Mouse (Mus musculus): ENCODE measurements at regions not wholly inside any gene's neighbourhood (a gene's known extent, or its start where the extent isn't known, plus 50 kb on each side); places are given as distances from the start of the nearest gene placed in this dataset.

GRCm38 (mm10) chr8:79828763-79829542, 117.3 kb downstream of the Anapc10 start:
- 0 out of 2 replicates have a peak overlapping the region, but pooled peaks have one; percentile 12 for H3K4me2 ChIP-seq
- no peak overlapping the region for H3K27ac ChIP-seq
- no peak overlapping the region for H3K4me3 ChIP-seq
- H3K36me3 ChIP-seq = no peaks in the 10 kb centered on the region
- 37% methylated on average over 8 of the region's 8 CpGs for WGBS
- ATAC-seq (ENCODE audit: borderline replicate concordance, extremely low read depth, low FRiP score, low TSS enrichment) = no peak
- no peak overlapping the region for H3K9ac ChIP-seq
- H3K27me3 ChIP-seq = no peaks in the 10 kb centered on the region
- H3K9me3 ChIP-seq = no peaks in the 10 kb centered on the region
- H3K4me1 ChIP-seq = peaks cover 4% of the 10 kb centered on the region; the same call in 1 of the 2 replicates

GRCm38 (mm10) chr8:79829543-79829890, 117.9 kb downstream of the Anapc10 start:
- Histone ChIP-seq H3K36me3 (no peaks in the 10 kb centered on the region), H3K4me3 (no peak overlapping the region), H3K9ac (no peak overlapping the region), H3K4me1 (peaks cover 4% of the 10 kb centered on the region; the same call in 1 of the 2 replicates), H3K9me3 (no peaks in the 10 kb centered on the region), H3K27me3 (no peaks in the 10 kb centered on the region), H3K27ac (no peak overlapping the region), H3K4me2 (0 out of 2 replicates have a peak overlapping the region, but pooled peaks have one; percentile 12)
- ATAC-seq (ENCODE audit: borderline replicate concordance, extremely low read depth, low FRiP score, low TSS enrichment) = no peak
- 51% methylated on average over 11 of the region's 11 CpGs for WGBS

DNA sequence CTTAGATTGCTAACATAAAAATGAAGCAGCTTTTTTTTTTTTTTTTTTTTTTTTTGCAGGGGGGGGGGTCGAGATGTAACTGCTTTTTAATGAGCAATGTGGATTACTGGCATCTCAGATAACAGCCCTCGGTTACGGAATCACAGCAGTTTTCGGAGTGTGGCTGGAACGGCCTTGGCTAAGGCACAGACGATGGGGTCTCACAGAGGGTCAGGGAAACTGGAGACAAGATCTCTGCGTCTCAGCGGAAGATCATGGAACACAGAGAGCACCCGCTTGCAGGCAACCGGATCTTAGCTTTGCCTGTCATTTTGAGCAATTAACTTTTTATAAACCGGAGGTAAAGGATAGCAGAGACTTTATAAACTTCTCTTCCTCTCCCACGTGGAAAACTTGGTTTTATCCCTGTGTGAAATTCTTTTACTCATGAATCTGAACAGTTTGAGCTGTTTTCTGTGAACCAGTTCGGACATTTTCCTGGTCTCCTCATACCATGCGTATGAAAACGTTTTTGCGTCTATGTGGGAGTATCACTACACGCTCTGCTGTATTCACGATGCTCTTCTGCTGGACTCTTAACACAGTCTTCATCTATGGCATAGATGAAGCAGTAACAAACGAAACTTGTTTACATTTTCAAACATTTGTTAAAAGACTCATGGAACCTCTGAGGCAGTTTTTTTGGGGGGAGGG, 118.5 kb downstream of the Anapc10 start:
- Histone ChIP-seq H3K4me2 (peak overlapping the region; percentile 45), H3K27me3 (no peaks in the 10 kb centered on the region), H3K9me3 (no peaks in the 10 kb centered on the region), H3K27ac (0 out of 2 replicates have a peak overlapping the region, but pooled peaks have one; percentile 10), H3K4me1 (peaks cover 4% of the 10 kb centered on the region; the same call in 1 of the 2 replicates), H3K4me3 (peak overlapping the region; percentile 21), H3K36me3 (no peaks in the 10 kb centered on the region), H3K9ac (no peak overlapping the region)
- peak; percentile 64; the same call in 1 of the 2 replicates for ATAC-seq (ENCODE audit: borderline replicate concordance, extremely low read depth, low FRiP score, low TSS enrichment)
- WGBS = 31% methylated on average over 19 of the region's 19 CpGs

GRCm38 (mm10) chr8:79838961-79839360, 127.3 kb downstream of the Anapc10 start:
- no peak overlapping the region for H3K9ac ChIP-seq
- no peaks in the 10 kb centered on the region for H3K27me3 ChIP-seq
- no peak for ATAC-seq (ENCODE audit: borderline replicate concordance, extremely low read depth, low FRiP score, low TSS enrichment)
- no peak overlapping the region for H3K27ac ChIP-seq
- no peaks in the 10 kb centered on the region for H3K36me3 ChIP-seq
- no peaks in the 10 kb centered on the region for H3K9me3 ChIP-seq
- no peak overlapping the region for H3K4me2 ChIP-seq
- 86% methylated on average over 1 of the region's 1 CpGs for WGBS
- no peak overlapping the region for H3K4me3 ChIP-seq
- no peaks in the 10 kb centered on the region for H3K4me1 ChIP-seq

GRCm38 (mm10) chr8:79849982-79850514, 138.4 kb downstream of the Anapc10 start:
- H3K9ac ChIP-seq = no peak overlapping the region
- WGBS = 55% methylated on average over 7 of the region's 7 CpGs

DNA sequence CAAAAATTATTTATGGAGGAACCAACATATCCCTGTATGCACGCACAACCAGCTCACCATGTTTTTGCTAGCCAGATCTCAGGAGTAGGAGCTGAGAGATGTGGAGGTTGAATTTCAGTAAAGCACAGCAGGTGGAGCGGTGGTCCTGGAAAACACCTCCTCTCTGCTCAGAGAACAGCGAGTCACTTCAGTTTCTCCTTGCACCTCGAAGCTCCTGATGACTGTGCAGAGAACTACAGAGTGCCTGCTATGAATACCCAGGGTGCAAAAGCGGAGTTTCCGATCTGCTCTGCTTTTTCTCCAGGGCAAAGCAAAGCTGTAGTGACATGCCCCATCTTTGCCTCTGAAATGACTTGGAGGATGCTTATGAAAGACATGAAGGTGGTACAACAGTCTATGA, 138.9 kb downstream of the Anapc10 start:
- Histone ChIP-seq H3K4me3 (no peak overlapping the region), H3K27ac (no peak overlapping the region), H3K36me3 (no peaks in the 10 kb centered on the region)

More at GRCm38 (mm10) chr8:79849982-79850514, 138.4 kb downstream of the Anapc10 start:
- Histone ChIP-seq H3K4me2 (no peak overlapping the region), H3K4me3 (no peak overlapping the region), H3K4me1 (no peaks in the 10 kb centered on the region), H3K27ac (no peak overlapping the region), H3K9me3 (no peaks in the 10 kb centered on the region), H3K36me3 (no peaks in the 10 kb centered on the region), H3K27me3 (no peaks in the 10 kb centered on the region)
- ATAC-seq (ENCODE audit: borderline replicate concordance, extremely low read depth, low FRiP score, low TSS enrichment) = no peak

GRCm38 (mm10) chr8:79872416-79873077, 160.9 kb downstream of the Anapc10 start:
- Histone ChIP-seq H3K9ac (no peak overlapping the region), H3K27ac (no peak overlapping the region), H3K9me3 (no peaks in the 10 kb centered on the region), H3K4me1 (no peaks in the 10 kb centered on the region), H3K36me3 (no peaks in the 10 kb centered on the region), H3K4me3 (no peak overlapping the region), H3K27me3 (no peaks in the 10 kb centered on the region), H3K4me2 (no peak overlapping the region)
- no peak for ATAC-seq (ENCODE audit: borderline replicate concordance, extremely low read depth, low FRiP score, low TSS enrichment)
- WGBS = 60% methylated on average over 7 of the region's 7 CpGs

More for the DNA sequence above, 138.9 kb downstream of the Anapc10 start:
- Histone ChIP-seq H3K9me3 (no peaks in the 10 kb centered on the region), H3K27me3 (no peaks in the 10 kb centered on the region), H3K4me1 (no peaks in the 10 kb centered on the region), H3K4me2 (no peak overlapping the region), H3K9ac (no peak overlapping the region)
- 58% methylated on average over 6 of the region's 6 CpGs for WGBS
- no peak for ATAC-seq (ENCODE audit: borderline replicate concordance, extremely low read depth, low FRiP score, low TSS enrichment)

DNA sequence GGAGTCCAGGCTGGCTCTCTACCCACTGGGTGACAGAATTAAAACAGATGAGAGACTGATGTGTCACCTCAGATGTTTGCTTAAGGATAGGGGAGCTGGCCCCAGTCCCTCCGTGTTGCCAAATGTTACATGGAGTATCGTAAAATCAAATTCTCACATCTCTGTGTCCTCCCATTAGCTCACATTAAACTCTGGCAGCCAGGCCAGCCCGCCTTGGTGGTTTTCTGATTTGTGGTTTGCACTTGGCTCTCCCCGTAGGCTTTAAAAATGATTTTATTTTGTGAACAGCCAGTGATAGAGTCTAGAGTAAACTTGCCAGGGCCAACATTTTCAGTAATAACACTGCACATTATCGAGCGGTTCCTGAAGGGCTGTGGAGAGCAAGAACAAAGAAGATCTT, 149.8 kb downstream of the Hhip start:
- 33% methylated on average over 6 of the region's 6 CpGs for WGBS
- H3K36me3 ChIP-seq = no peaks in the 10 kb centered on the region
- H3K27ac ChIP-seq = no peak overlapping the region
- H3K4me1 ChIP-seq = 0 out of 2 replicates have a peak, but pooled peaks cover 6% of the 10 kb centered on the region
- H3K27me3 ChIP-seq = no peaks in the 10 kb centered on the region
- H3K9ac ChIP-seq = no peak overlapping the region
- H3K9me3 ChIP-seq = no peaks in the 10 kb centered on the region
- no peak overlapping the region for H3K4me2 ChIP-seq
- ATAC-seq (ENCODE audit: borderline replicate concordance, extremely low read depth, low FRiP score, low TSS enrichment) = no peak
- H3K4me3 ChIP-seq = no peak overlapping the region

Data from lung, embryonic 15.5 days (tissue).